Mouse (Mus musculus): ENCODE results near the gene 5330417C22Rik.
"Not testable (repeated sequence)": the region's sequence is repeated elsewhere in the genome, so short reads cannot be mapped to it uniquely, and the experiment has no call there.

The 5330417C22Rik gene

GRCm38 (mm10) chr3:108536517-108537260, at the start of gene 5330417C22Rik:
TSS of gene 5330417C22Rik (minus strand) at chr3:108536536.
- DNase-seq (ENCODE audit: low spot score), result peak; percentile 53

- no peak for DNase-seq (ENCODE audit: low spot score)
These were observed 48.2 kb upstream of the 5330417C22Rik start for GRCm38 (mm10) chr3:108584580-108584979.

GRCm38 (mm10) chr3:108574018-108574417, 37.7 kb upstream of the 5330417C22Rik start:
- no peak for DNase-seq (ENCODE audit: low spot score)

- DNase-seq (ENCODE audit: low spot score), result peak; percentile 2
These were observed 36.1 kb upstream of the 5330417C22Rik start for GRCm38 (mm10) chr3:108572309-108573010.

- DNase-seq (ENCODE audit: low spot score), result peak; percentile 98
These were observed 35.3 kb upstream of the 5330417C22Rik start, which contains the start of gene Taf13 for GRCm38 (mm10) chr3:108571443-108572294. TSS of gene Taf13 (plus strand) at chr3:108571698.

- no peak for DNase-seq (ENCODE audit: low spot score)
These were observed 34.5 kb upstream of the 5330417C22Rik start for GRCm38 (mm10) chr3:108570813-108571212.

- DNase-seq (ENCODE audit: low spot score), result not testable (repeated sequence)
These were observed 33.3 kb upstream of the 5330417C22Rik start for GRCm38 (mm10) chr3:108569636-108570035.

GRCm38 (mm10) chr3:108567990-108568877, 31.9 kb upstream of the 5330417C22Rik start:
- DNase-seq (ENCODE audit: low spot score), result peak; percentile 78

- peak; percentile 93 for DNase-seq (ENCODE audit: low spot score)
These were observed 27.0 kb upstream of the 5330417C22Rik start for GRCm38 (mm10) chr3:108563309-108563708.

GRCm38 (mm10) chr3:108562777-108563271, 26.5 kb upstream of the 5330417C22Rik start:
- DNase-seq (ENCODE audit: low spot score), result peak; percentile 65

GRCm38 (mm10) chr3:108562133-108562730, 25.9 kb upstream of the 5330417C22Rik start, which contains the start of gene Tmem167b:
TSS of gene Tmem167b (minus strand) at chr3:108562466.
- DNase-seq (ENCODE audit: low spot score), result peak; percentile 100

- no peak for DNase-seq (ENCODE audit: low spot score)
These were observed 21.6 kb upstream of the 5330417C22Rik start for GRCm38 (mm10) chr3:108557888-108558287.

- DNase-seq (ENCODE audit: low spot score), result peak; percentile 98
These were observed 18.4 kb upstream of the 5330417C22Rik start for GRCm38 (mm10) chr3:108554587-108555312.

GRCm38 (mm10) chr3:108554111-108554561, 17.8 kb upstream of the 5330417C22Rik start:
- peak; percentile 63 for DNase-seq (ENCODE audit: low spot score)

- DNase-seq (ENCODE audit: low spot score), result no peak
These were observed 6.0 kb upstream of the 5330417C22Rik start for GRCm38 (mm10) chr3:108542299-108542698.

- DNase-seq (ENCODE audit: low spot score), result peak; percentile 95
These were observed 967 bp upstream of the 5330417C22Rik start for GRCm38 (mm10) chr3:108537303-108537702.

- DNase-seq (ENCODE audit: low spot score), result no peak
These were observed 330 bp downstream of the 5330417C22Rik start for GRCm38 (mm10) chr3:108535896-108536516.

- no peak for DNase-seq (ENCODE audit: low spot score)
These were observed 2.4 kb downstream of the 5330417C22Rik start, which contains the start of gene 1700013F07Rik for GRCm38 (mm10) chr3:108533951-108534350. TSS of gene 1700013F07Rik (plus strand) at chr3:108534150.
